Mouse (Mus musculus) heart, embryonic 13.5 days (tissue): ENCODE results near the gene Hapln1. TPM values are rescaled to one million over a fixed set of nuclear protein-coding genes. Genes with fewer than 3 reads are reported as not detected.

Source experiments
- ATAC-seq: fragments of 200-750 bp; cut with Nextera tagmentation; 2 replicates; pipeline ENCODE4 v1.8.0; 2017; ENCODE audit warnings: moderate TSS enrichment; ENCODE audit not compliant: insufficient number of reproducible peaks, low FRiP score, low TSS enrichment; ENCODE audit errors: extremely low read depth
- H3K27ac ChIP-seq: fragments of 300-500 bp; sonication (generic); replicated peaks from 2 replicates; pipeline ENCODE4 v1.5.1; 2015; ENCODE audit warnings: moderate library complexity, mild to moderate bottlenecking, inconsistent platforms
- H3K27me3 ChIP-seq: fragments of 300-500 bp; sonication (generic); replicated peaks from 2 replicates; pipeline ENCODE4 v1.6.1; 2015; ENCODE audit warnings: mild to moderate bottlenecking, inconsistent platforms
- H3K36me3 ChIP-seq: fragments of 300-500 bp; sonication (generic); 2 replicates; pipeline ENCODE4 v1.6.1; 2015; ENCODE audit warnings: mild to moderate bottlenecking, inconsistent platforms
- H3K4me1 ChIP-seq: fragments of 300-500 bp; sonication (generic); 2 replicates; pipeline ENCODE4 v1.6.1; 2015; ENCODE audit warnings: inconsistent platforms
- H3K4me2 ChIP-seq: fragments of 300-500 bp; sonication (generic); 2 replicates; pipeline ENCODE4 v1.6.1; 2015; ENCODE audit warnings: inconsistent platforms, mild to moderate bottlenecking, moderate library complexity
- H3K4me3 ChIP-seq: fragments of 300-500 bp; sonication (generic); 2 replicates; pipeline ENCODE4 v1.5.1; 2015; ENCODE audit warnings: moderate library complexity, mild to moderate bottlenecking, inconsistent platforms
- H3K9ac ChIP-seq: fragments of 300-500 bp; sonication (generic); 2 replicates; pipeline ENCODE4 v1.6.1; 2015; ENCODE audit warnings: inconsistent platforms, mild to moderate bottlenecking, moderate library complexity
- H3K9me3 ChIP-seq: fragments of 300-500 bp; sonication (generic); 2 replicates; pipeline ENCODE4 v1.6.1; 2016; ENCODE audit warnings: inconsistent platforms
- WGBS: fragments of 180-500 bp; shearing (Covaris S2); methylation state at CpG from one replicate; pipeline ENCODE4 v1.1.7; 2015; ENCODE audit warnings: mixed read lengths; 5-methylcytosine and 5-hydroxymethylcytosine counted together
- polyA plus RNA-seq: library from polyadenylated mRNA; unstranded; fragments of >200 nt; fragmentation: Nextera tagmentation; extraction: Ambion mirVana; gene quantifications from 2 replicates; pipeline ENCODE4 v1.2.1, GENCODE M21; 2015

The Hapln1 gene
- 10.8 and 12.6 TPM in 2 replicates for polyA plus RNA-seq

- H3K27me3 ChIP-seq, result no peaks in the 10 kb centered on the region
- H3K36me3 ChIP-seq, result no peaks in the 10 kb centered on the region
- H3K4me2 ChIP-seq, result peak within 1 kb of the TSS; percentile 98
- H3K4me1 ChIP-seq, result peaks cover 9% of the 10 kb centered on the region
- peak within 1 kb of the TSS; percentile 80 for H3K9ac ChIP-seq
- WGBS, result under 1% methylated on average over 29 of the region's 29 CpGs
- H3K27ac ChIP-seq, result peak within 1 kb of the TSS; percentile 76
- H3K9me3 ChIP-seq, result no peaks in the 10 kb centered on the region
- peak; percentile 71 for ATAC-seq
- peak within 1 kb of the TSS; percentile 74 for H3K4me3 ChIP-seq
Observed at GRCm38 (mm10) chr13:89539205-89539886, at the start of gene Hapln1. TSS of gene Hapln1 (plus strand) at chr13:89539796.

GRCm38 (mm10) chr13:89493169-89493568, 46.4 kb upstream of the Hapln1 start:
- H3K27ac ChIP-seq, result no peak overlapping the region
- no peak overlapping the region for H3K4me3 ChIP-seq
- H3K4me2 ChIP-seq, result no peak overlapping the region
- no peaks in the 10 kb centered on the region for H3K27me3 ChIP-seq
- no peaks in the 10 kb centered on the region for H3K36me3 ChIP-seq
- H3K9me3 ChIP-seq, result no peaks in the 10 kb centered on the region
- peaks cover 11% of the 10 kb centered on the region for H3K4me1 ChIP-seq
- ATAC-seq, result no peak
- H3K9ac ChIP-seq, result no peak overlapping the region

- Histone ChIP-seq H3K9me3 (no peaks in the 10 kb centered on the region), H3K4me1 (peaks cover 11% of the 10 kb centered on the region), H3K4me3 (no peak overlapping the region), H3K36me3 (no peaks in the 10 kb centered on the region), H3K4me2 (no peak overlapping the region), H3K9ac (no peak overlapping the region), H3K27ac (no peak overlapping the region), H3K27me3 (no peaks in the 10 kb centered on the region)
- ATAC-seq, result no peak
- 52% methylated on average over 6 of the region's 6 CpGs for WGBS
Observed at GRCm38 (mm10) chr13:89493678-89494077, 45.9 kb upstream of the Hapln1 start.

GRCm38 (mm10) chr13:89496569-89496968, 43.0 kb upstream of the Hapln1 start:
- H3K4me1 ChIP-seq, result peaks cover 11% of the 10 kb centered on the region
- ATAC-seq, result no peak
- H3K9me3 ChIP-seq, result no peaks in the 10 kb centered on the region
- H3K27ac ChIP-seq, result 0 out of 2 replicates have a peak overlapping the region, but pooled peaks have one; percentile 17
- H3K9ac ChIP-seq, result no peak overlapping the region
- no peaks in the 10 kb centered on the region for H3K36me3 ChIP-seq
- no peak overlapping the region for H3K4me3 ChIP-seq
- H3K4me2 ChIP-seq, result no peak overlapping the region
- WGBS, result 34% methylated on average over 2 of the region's 2 CpGs
- no peaks in the 10 kb centered on the region for H3K27me3 ChIP-seq

GRCm38 (mm10) chr13:89499419-89499818, 40.2 kb upstream of the Hapln1 start:
- Histone ChIP-seq H3K27ac (no peak overlapping the region), H3K36me3 (no peaks in the 10 kb centered on the region), H3K4me2 (no peak overlapping the region), H3K9ac (no peak overlapping the region), H3K27me3 (no peaks in the 10 kb centered on the region), H3K4me1 (peaks cover 8% of the 10 kb centered on the region), H3K4me3 (no peak overlapping the region), H3K9me3 (no peaks in the 10 kb centered on the region)
- ATAC-seq, result no peak
- 55% methylated on average over 1 of the region's 1 CpGs for WGBS

GRCm38 (mm10) chr13:89521507-89521908, 18.1 kb upstream of the Hapln1 start:
- Histone ChIP-seq H3K4me1 (no peaks in the 10 kb centered on the region), H3K9me3 (no peaks in the 10 kb centered on the region), H3K9ac (no peak overlapping the region), H3K4me3 (no peak overlapping the region), H3K27me3 (no peaks in the 10 kb centered on the region), H3K27ac (no peak overlapping the region), H3K4me2 (no peak overlapping the region), H3K36me3 (no peaks in the 10 kb centered on the region)
- ATAC-seq, result no peak

- Histone ChIP-seq H3K4me2 (no peak overlapping the region), H3K9me3 (no peaks in the 10 kb centered on the region), H3K9ac (no peak overlapping the region), H3K27me3 (no peaks in the 10 kb centered on the region), H3K27ac (no peak overlapping the region), H3K36me3 (no peaks in the 10 kb centered on the region), H3K4me1 (no peaks in the 10 kb centered on the region), H3K4me3 (no peak overlapping the region)
- no peak for ATAC-seq
- 41% methylated on average over 1 of the region's 1 CpGs for WGBS
Observed at GRCm38 (mm10) chr13:89528716-89529115, 10.9 kb upstream of the Hapln1 start.

GRCm38 (mm10) chr13:89530386-89530785, 9.2 kb upstream of the Hapln1 start:
- Histone ChIP-seq H3K4me3 (no peak overlapping the region), H3K4me2 (no peak overlapping the region), H3K27ac (no peak overlapping the region), H3K4me1 (no peaks in the 10 kb centered on the region), H3K9ac (no peak overlapping the region), H3K36me3 (no peaks in the 10 kb centered on the region), H3K27me3 (no peaks in the 10 kb centered on the region), H3K9me3 (no peaks in the 10 kb centered on the region)
- ATAC-seq, result no peak
- WGBS, result 75% methylated on average over 2 of the region's 2 CpGs

- H3K4me2 ChIP-seq, result peak overlapping the region; percentile 98
- peaks cover 9% of the 10 kb centered on the region for H3K4me1 ChIP-seq
- no peaks in the 10 kb centered on the region for H3K36me3 ChIP-seq
- H3K27ac ChIP-seq, result peak overlapping the region; percentile 76
- no peaks in the 10 kb centered on the region for H3K9me3 ChIP-seq
- 12% methylated on average over 11 of the region's 11 CpGs for WGBS
- peak overlapping the region; percentile 74 for H3K4me3 ChIP-seq
- no peak for ATAC-seq
- peak overlapping the region; percentile 80 for H3K9ac ChIP-seq
- no peaks in the 10 kb centered on the region for H3K27me3 ChIP-seq
Observed at GRCm38 (mm10) chr13:89539887-89540264, 280 bp downstream of the Hapln1 start.

- Histone ChIP-seq H3K9ac (peak overlapping the region; percentile 80), H3K4me1 (peaks cover 9% of the 10 kb centered on the region), H3K36me3 (no peaks in the 10 kb centered on the region), H3K27me3 (no peaks in the 10 kb centered on the region), H3K4me3 (peak overlapping the region; percentile 74), H3K4me2 (peak overlapping the region; percentile 98), H3K9me3 (no peaks in the 10 kb centered on the region), H3K27ac (peak overlapping the region; percentile 76)
- 0 out of 2 replicates have a peak, but pooled peaks have one; percentile 62 for ATAC-seq
- 11% methylated on average over 11 of the region's 11 CpGs for WGBS
Observed at GRCm38 (mm10) chr13:89540301-89540982, 846 bp downstream of the Hapln1 start.

GRCm38 (mm10) chr13:89543003-89543402, 3.4 kb downstream of the Hapln1 start:
- no peak overlapping the region for H3K27ac ChIP-seq
- no peak overlapping the region for H3K4me2 ChIP-seq
- H3K4me1 ChIP-seq, result peaks cover 18% of the 10 kb centered on the region
- no peaks in the 10 kb centered on the region for H3K36me3 ChIP-seq
- no peaks in the 10 kb centered on the region for H3K27me3 ChIP-seq
- WGBS, result 3% methylated on average over 3 of the region's 3 CpGs
- no peak overlapping the region for H3K9ac ChIP-seq
- no peak for ATAC-seq
- no peaks in the 10 kb centered on the region for H3K9me3 ChIP-seq
- H3K4me3 ChIP-seq, result no peak overlapping the region
